Mouse (Mus musculus) E14TG2a.4 (cell line): Measurements from ENCODE around the gene Xpo5.

Experiments
- CTCF ChIP-seq: conservative IDR thresholded peaks from 2 replicates; pipeline ENCODE4 v1.5.1; 2014; ENCODE audit warnings: low read length
- POU5F1 ChIP-seq: IDR thresholded peaks from 2 replicates; pipeline ENCODE4 v1.6.1; 2014; ENCODE audit warnings: low read length, borderline replicate concordance

GRCm38 (mm10) chr17:46282483-46283123, 80.0 kb downstream of the Xpo5 start, which contains the start of gene Tjap1:
- TF ChIP-seq CTCF = no peak
- no peak for TF ChIP-seq POU5F1
